Mouse (Mus musculus): ENCODE data around the gene Fbxl19. TPM values are rescaled to one million over a fixed set of nuclear protein-coding genes. Genes with fewer than 3 reads are reported as not detected.

Fbxl19 gene
- polyA plus RNA-seq, 1 experiment = not detected

DNA sequence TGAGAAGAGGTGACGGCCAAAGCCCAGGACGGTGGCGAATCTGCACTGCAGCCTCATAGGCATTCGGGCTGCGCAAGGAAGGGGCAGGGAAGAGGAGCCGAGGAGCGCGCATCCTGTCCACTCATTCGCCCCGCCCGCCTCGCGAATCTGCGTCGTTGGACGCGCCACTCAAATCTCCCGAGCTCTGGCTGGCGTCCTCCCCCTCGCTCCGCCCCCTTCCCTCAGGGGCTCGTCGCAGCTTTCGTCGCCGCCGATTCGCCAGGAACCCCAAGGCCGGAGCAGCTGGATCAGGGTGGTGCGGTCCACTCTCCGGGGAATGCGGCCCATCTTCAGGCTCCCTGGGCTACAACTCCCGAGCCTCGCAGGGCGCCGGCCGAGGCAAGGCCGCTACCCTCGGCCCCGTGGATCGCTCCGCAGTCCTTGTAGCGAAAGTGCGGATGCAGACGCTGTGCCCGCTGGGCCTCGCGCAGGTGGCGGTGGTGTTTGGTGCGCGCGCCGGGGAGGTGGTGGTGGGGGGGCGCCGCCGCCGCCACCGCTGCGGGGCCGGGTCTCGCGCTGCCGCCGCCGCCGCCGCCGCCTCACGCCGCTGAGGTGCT, 32.6 kb downstream of the Fbxl19 start:
- TF ChIP-seq CTCF (IDR thresholded peaks at IDR 0.05; ENCODE audit: insufficient read depth, low read depth, low read length) (no peak), POLR2A (IDR thresholded peaks at IDR 0.05; ENCODE audit: insufficient read depth, low read depth, low read length) (no peak)
- WGBS = under 1% methylated on average over 52 of the region's 70 CpGs
- H3K4me3 ChIP-seq (ENCODE audit: insufficient read depth, low read depth, low read length) = peak overlapping the region; percentile 92
- peak overlapping the region; percentile 99 for H3K27ac ChIP-seq (ENCODE audit: insufficient read depth, low read depth, low read length)
- peaks cover 2% of the 10 kb centered on the region; the same call in 1 of the 2 replicates for H3K4me1 ChIP-seq (ENCODE audit: control insufficient read depth, insufficient read depth, low read length)

- peak overlapping the region; percentile 99; the same call in 1 of the 2 replicates for H3K27ac ChIP-seq (ENCODE audit: insufficient read depth, low read depth, low read length)
- peak overlapping the region; percentile 92 for H3K4me3 ChIP-seq (ENCODE audit: insufficient read depth, low read depth, low read length)
- peaks cover 2% of the 10 kb centered on the region; the same call in 1 of the 2 replicates for H3K4me1 ChIP-seq (ENCODE audit: control insufficient read depth, insufficient read depth, low read length)
- WGBS = 1% methylated on average over 64 of the region's 66 CpGs
- no peak for TF ChIP-seq POLR2A (IDR thresholded peaks at IDR 0.05; ENCODE audit: insufficient read depth, low read depth, low read length)
- no peak for TF ChIP-seq CTCF (IDR thresholded peaks at IDR 0.05; ENCODE audit: insufficient read depth, low read depth, low read length)
Measured at GRCm38 (mm10) chr7:127777474-127778266, 33.3 kb downstream of the Fbxl19 start.

DNA sequence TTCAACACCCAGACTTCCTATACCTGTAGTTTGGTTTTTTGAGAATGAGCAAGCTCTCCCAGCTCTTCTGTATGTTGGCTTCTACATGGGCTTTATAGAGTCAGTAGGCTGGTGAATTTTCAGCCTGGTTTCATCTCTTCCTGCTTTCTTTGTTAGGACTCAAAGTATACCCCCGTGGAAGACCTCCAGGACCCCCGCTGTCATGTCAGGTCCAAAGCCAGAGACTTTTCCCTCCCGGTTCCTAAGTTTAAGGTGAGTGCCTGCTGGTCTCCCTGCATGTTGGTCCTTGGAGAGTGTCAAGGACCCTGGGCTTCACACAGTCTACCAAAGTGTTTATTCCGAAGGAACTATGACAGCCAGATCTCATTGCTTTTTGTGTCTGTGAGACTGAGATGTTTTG, 34.0 kb downstream of the Fbxl19 start:
- TF ChIP-seq POLR2A (IDR thresholded peaks at IDR 0.05; ENCODE audit: insufficient read depth, low read depth, low read length) = no peak
- no peak for TF ChIP-seq CTCF (IDR thresholded peaks at IDR 0.05; ENCODE audit: insufficient read depth, low read depth, low read length)
- Histone ChIP-seq H3K27ac (ENCODE audit: insufficient read depth, low read depth, low read length) (no peak overlapping the region), H3K4me3 (ENCODE audit: insufficient read depth, low read depth, low read length) (peak overlapping the region; percentile 92), H3K4me1 (ENCODE audit: control insufficient read depth, insufficient read depth, low read length) (peaks cover 2% of the 10 kb centered on the region; the same call in 1 of the 2 replicates)
- WGBS = 69% methylated on average over 4 of the region's 4 CpGs

GRCm38 (mm10) chr7:127785308-127785707, 41.0 kb downstream of the Fbxl19 start, which contains the start of gene Gm49388:
Gm49388 (plus strand) TSS chr7:127785608.
- TF ChIP-seq CTCF (IDR thresholded peaks at IDR 0.05; ENCODE audit: insufficient read depth, low read depth, low read length) (no peak), POLR2A (IDR thresholded peaks at IDR 0.05; ENCODE audit: insufficient read depth, low read depth, low read length) (no peak)
- H3K4me3 ChIP-seq (ENCODE audit: insufficient read depth, low read depth, low read length) = no peak within 1 kb of the TSS
- no peaks in the 10 kb centered on the region; the same call in 1 of the 2 replicates for H3K4me1 ChIP-seq (ENCODE audit: control insufficient read depth, insufficient read depth, low read length)
- 96% methylated on average over 7 of the region's 7 CpGs for WGBS
- no peak within 1 kb of the TSS for H3K27ac ChIP-seq (ENCODE audit: insufficient read depth, low read depth, low read length)

GRCm38 (mm10) chr7:127797076-127797845, 52.9 kb downstream of the Fbxl19 start:
- Histone ChIP-seq H3K4me3 (ENCODE audit: insufficient read depth, low read depth, low read length) (no peak overlapping the region), H3K27ac (ENCODE audit: insufficient read depth, low read depth, low read length) (no peak overlapping the region), H3K4me1 (ENCODE audit: control insufficient read depth, insufficient read depth, low read length) (peaks cover 18% of the 10 kb centered on the region)
- TF ChIP-seq CTCF (IDR thresholded peaks at IDR 0.05; ENCODE audit: insufficient read depth, low read depth, low read length) (no peak), POLR2A (IDR thresholded peaks at IDR 0.05; ENCODE audit: insufficient read depth, low read depth, low read length) (no peak)
- WGBS = 91% methylated on average over 23 of the region's 23 CpGs

GRCm38 (mm10) chr7:127798591-127798990, 54.2 kb downstream of the Fbxl19 start:
- no peak overlapping the region for H3K27ac ChIP-seq (ENCODE audit: insufficient read depth, low read depth, low read length)

DNA sequence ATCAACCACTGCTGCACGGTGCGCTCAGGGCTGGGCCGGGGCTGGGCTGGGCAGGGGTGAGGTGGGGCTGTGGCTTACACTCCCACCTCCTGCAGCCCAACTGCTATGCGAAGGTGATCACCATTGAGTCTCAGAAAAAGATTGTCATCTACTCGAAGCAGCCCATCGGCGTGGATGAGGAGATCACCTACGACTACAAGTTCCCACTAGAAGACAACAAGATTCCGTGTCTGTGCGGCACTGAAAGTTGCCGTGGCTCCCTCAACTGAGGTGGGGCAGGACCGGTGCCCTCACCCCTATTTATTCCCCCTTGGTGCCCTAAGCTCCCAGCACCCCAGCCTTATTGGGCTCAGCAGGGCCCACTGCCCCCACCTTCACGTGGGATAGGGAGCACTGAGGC, 54.9 kb downstream of the Fbxl19 start:
- no peak overlapping the region for H3K27ac ChIP-seq (ENCODE audit: insufficient read depth, low read depth, low read length)
- H3K4me3 ChIP-seq (ENCODE audit: insufficient read depth, low read depth, low read length) = no peak overlapping the region
- 85% methylated on average over 13 of the region's 13 CpGs for WGBS
- TF ChIP-seq CTCF (IDR thresholded peaks at IDR 0.05; ENCODE audit: insufficient read depth, low read depth, low read length) (no peak), POLR2A (IDR thresholded peaks at IDR 0.05; ENCODE audit: insufficient read depth, low read depth, low read length) (no peak)
- H3K4me1 ChIP-seq (ENCODE audit: control insufficient read depth, insufficient read depth, low read length) = peaks cover 22% of the 10 kb centered on the region

More at GRCm38 (mm10) chr7:127798591-127798990, 54.2 kb downstream of the Fbxl19 start:
- Histone ChIP-seq H3K4me3 (ENCODE audit: insufficient read depth, low read depth, low read length) (no peak overlapping the region), H3K4me1 (ENCODE audit: control insufficient read depth, insufficient read depth, low read length) (peaks cover 19% of the 10 kb centered on the region)
- WGBS = 89% methylated on average over 4 of the region's 4 CpGs
- no peak for TF ChIP-seq POLR2A (IDR thresholded peaks at IDR 0.05; ENCODE audit: insufficient read depth, low read depth, low read length)
- TF ChIP-seq CTCF (IDR thresholded peaks at IDR 0.05; ENCODE audit: insufficient read depth, low read depth, low read length) = no peak

DNA sequence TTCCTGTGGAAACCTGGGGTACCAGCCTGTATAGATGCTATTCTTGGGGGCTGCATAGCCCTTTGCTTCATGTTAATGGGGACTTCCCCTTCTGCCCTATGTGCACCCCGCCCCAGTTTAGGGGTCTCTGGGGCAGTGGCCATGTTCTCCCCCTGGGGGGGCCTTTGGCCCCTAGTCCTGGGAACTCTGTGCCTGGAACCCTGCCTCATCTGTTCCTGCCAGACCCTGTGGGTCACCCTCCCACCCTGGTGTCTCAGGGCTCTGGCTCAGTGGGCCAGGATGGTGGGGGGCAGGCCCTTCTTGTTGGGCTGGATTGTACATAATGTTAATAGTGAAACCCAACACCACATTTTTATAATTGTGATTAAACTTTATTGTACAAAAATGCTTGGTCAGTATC, 55.4 kb downstream of the Fbxl19 start:
- Histone ChIP-seq H3K27ac (ENCODE audit: insufficient read depth, low read depth, low read length) (no peak overlapping the region), H3K4me3 (ENCODE audit: insufficient read depth, low read depth, low read length) (no peak overlapping the region), H3K4me1 (ENCODE audit: control insufficient read depth, insufficient read depth, low read length) (peaks cover 27% of the 10 kb centered on the region)
- 95% methylated on average over 1 of the region's 1 CpGs for WGBS
- TF ChIP-seq POLR2A (IDR thresholded peaks at IDR 0.05; ENCODE audit: insufficient read depth, low read depth, low read length) (no peak), CTCF (IDR thresholded peaks at IDR 0.05; ENCODE audit: insufficient read depth, low read depth, low read length) (no peak)

All from olfactory bulb, adult 2 months (tissue).